Mouse (Mus musculus) large intestine, adult 2 months (tissue): ENCODE data around the gene Desi1. TPM values are rescaled to one million over a fixed set of nuclear protein-coding genes. Genes with fewer than 3 reads are reported as not detected.

Experiments used
- DNase-seq: peaks from one replicate; pipeline ENCODE4 v3.0.0-alpha.2; 2012; ENCODE audit warnings: low read depth, low spot score
- WGBS: fragments of 180-500 bp; shearing (Covaris S2); methylation state at CpG from one replicate; pipeline ENCODE4 v1.1.7; 2018; 5-methylcytosine and 5-hydroxymethylcytosine counted together
- polyA plus RNA-seq: library from polyadenylated mRNA; depleted of rRNA; stranded (reverse); fragments of >200 nt; gene quantifications from 2 replicates; pipeline ENCODE4 v1.2.3, GENCODE M21; 2012; rRNA removed

Gene Desi1
- polyA plus RNA-seq, 1 experiment = 24.4 TPM

DNA sequence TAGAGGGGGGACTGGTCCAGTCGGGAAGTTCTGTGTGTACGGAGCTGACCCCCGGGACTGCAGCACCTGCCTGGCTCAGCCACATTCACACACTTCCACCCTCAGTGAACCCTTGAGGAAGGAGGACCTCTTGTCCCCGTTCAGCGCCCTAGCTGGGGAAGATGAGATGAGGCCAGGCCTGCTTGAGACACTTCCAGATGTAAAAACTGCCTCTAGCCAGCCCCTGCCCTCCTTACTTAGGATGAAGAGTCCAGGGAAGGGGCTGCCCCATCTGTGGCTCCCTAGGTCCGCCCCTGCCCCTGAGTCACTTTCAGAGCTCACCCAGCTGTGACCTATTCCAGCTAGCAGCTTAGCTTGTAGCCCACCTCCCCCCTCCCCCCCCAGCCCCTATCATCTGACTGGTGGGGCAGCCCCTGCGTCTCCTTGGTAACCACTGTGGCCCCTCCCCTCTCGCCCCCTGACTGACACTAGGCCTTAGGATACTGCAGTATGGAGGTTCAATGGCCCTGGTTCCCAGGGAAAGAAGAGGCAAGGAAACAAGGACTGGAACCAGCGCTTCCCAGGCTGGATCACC lies 90.4 kb downstream of the Desi1 start:
- WGBS = 43% methylated on average over 9 of the region's 9 CpGs
- DNase-seq = no peak

Other genes starting within 250 kb of the Desi1 start
- gene Tef, start 231.4 kb downstream of the Desi1 start, polyA plus RNA-seq = 5.9 and 11.3 TPM in 2 replicates
- gene Tob2, start 175.1 kb downstream of the Desi1 start, polyA plus RNA-seq = 16.5 and 29.7 TPM in 2 replicates
- gene Phf5a, start 162.0 kb downstream of the Desi1 start, polyA plus RNA-seq = 69.4 and 87.1 TPM in 2 replicates
- gene Aco2, start 161.6 kb downstream of the Desi1 start, polyA plus RNA-seq = 327 and 443 TPM in 2 replicates
- gene Polr3h, start 107.6 kb downstream of the Desi1 start, polyA plus RNA-seq = 8.6 and 10.1 TPM in 2 replicates
- gene Csdc2, start 97.1 kb downstream of the Desi1 start, polyA plus RNA-seq = 2.0 and 2.8 TPM in 2 replicates
- 14.3 and 16.1 TPM in 2 replicates for gene Pmm1, start 72.9 kb downstream of the Desi1 start, polyA plus RNA-seq
- not detected in 2 replicates for gene 1700029P11Rik, start 53.3 kb downstream of the Desi1 start, polyA plus RNA-seq
- 16.8 and 18.9 TPM in 2 replicates for gene Xrcc6, start 46.0 kb downstream of the Desi1 start, polyA plus RNA-seq
- 57.3 and 58.4 TPM in 2 replicates for gene Snu13, start 13.7 kb upstream of the Desi1 start, polyA plus RNA-seq
- not detected in 2 replicates for gene 4930407I10Rik, start 25.3 kb upstream of the Desi1 start, polyA plus RNA-seq
- 0.07 and 0.09 TPM in 2 replicates for gene Mei1, start 36.1 kb upstream of the Desi1 start, polyA plus RNA-seq
- gene Ccdc134, start 94.1 kb upstream of the Desi1 start, polyA plus RNA-seq = 18.0 and 18.4 TPM in 2 replicates
- gene Srebf2, start 113.3 kb upstream of the Desi1 start, polyA plus RNA-seq = 113 and 136 TPM in 2 replicates
- 1.0 and 1.7 TPM in 2 replicates for gene Shisa8, start 179.0 kb upstream of the Desi1 start, polyA plus RNA-seq
- gene Tnfrsf13c, start 190.5 kb upstream of the Desi1 start, polyA plus RNA-seq = 10.2 and 12.1 TPM in 2 replicates
- gene Cenpm, start 210.9 kb upstream of the Desi1 start, polyA plus RNA-seq = 17.1 and 21.4 TPM in 2 replicates
- gene 1500009C09Rik, start 218.5 kb upstream of the Desi1 start, polyA plus RNA-seq = 0.21 and 0.22 TPM in 2 replicates
- gene Sept3, start 241.0 kb upstream of the Desi1 start, polyA plus RNA-seq = 0.38 and 0.55 TPM in 2 replicates